Mouse (Mus musculus): ENCODE measurements around the gene Gm44503. TPM values are rescaled to one million over a fixed set of nuclear protein-coding genes. Genes with fewer than 3 reads are reported as not detected.

The Gm44503 gene
- total and polyA plus RNA-seq, 3 experiments, result not detected

DNA sequence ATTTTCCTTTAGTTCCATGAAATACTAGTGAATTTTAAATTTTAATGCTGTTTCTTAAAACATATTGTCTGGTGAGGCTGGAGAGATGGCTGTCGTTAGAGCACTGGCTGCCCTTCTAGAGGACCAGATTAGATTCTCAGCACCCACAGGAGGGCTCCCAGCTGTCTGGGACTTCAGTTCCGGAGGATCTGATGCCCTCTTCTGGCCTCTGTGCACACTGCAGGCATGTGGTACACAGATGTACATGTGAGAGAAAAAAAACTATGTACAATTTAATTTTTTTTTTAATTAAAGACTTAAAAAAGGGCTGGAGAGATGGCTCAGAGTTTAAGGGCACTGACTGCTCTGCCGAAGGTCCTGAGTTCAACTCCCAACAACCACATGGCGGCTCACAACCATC is 23.3 kb upstream of the Gm44503 start:
- Histone ChIP-seq H3K36me3 (ENCODE audit: control insufficient read depth in 1 of 2, insufficient read depth in 2 of 2, low read length in 2 of 2) (no peaks in the 10 kb centered on the region), H3K9me3 (replicated peaks; ENCODE audit: insufficient read depth, low read length) (no peaks in the 10 kb centered on the region), H3K27ac (ENCODE audit: control insufficient read depth, low read depth, low read length) (no peak overlapping the region), H3K4me1 (ENCODE audit: control insufficient read depth in 1 of 2, insufficient read depth in 2 of 2, low read length in 2 of 2) (no peaks in the 10 kb centered on the region), H3K9ac (ENCODE audit: control insufficient read depth, low read depth, low read length, poor library complexity, severe bottlenecking) (no peak overlapping the region), H3K4me3 (ENCODE audit: control insufficient read depth in 1 of 2, insufficient read depth in 1 of 2, low read depth in 2 of 2, low read length in 2 of 2) (no peak overlapping the region), H3K79me2 (ENCODE audit: control insufficient read depth, insufficient read depth, low read length, poor library complexity) (no peaks in the 10 kb centered on the region), H3K27me3 (ENCODE audit: control insufficient read depth in 1 of 2, insufficient read depth in 2 of 2, low read length in 2 of 2) (peaks cover 3 to 5% of the 10 kb centered on the region in 2 experiments; a peak in 3 of 4 replicates)
- DNase-seq (ENCODE audit: low read depth, low spot score), result peak; percentile 46
- TF ChIP-seq CTCF (IDR thresholded peaks at IDR 0.05 in 2 of 3, conservative IDR thresholded peaks at IDR 0.05 in 1 of 3; ENCODE audit: control insufficient read depth in 1 of 3, insufficient read depth in 1 of 3, low read depth in 2 of 3, low read length in 3 of 3, poor library complexity in 1 of 3, severe bottlenecking in 1 of 3) (peak; percentile 39 to 48 (median 46); a peak in 5 of 6 replicates), MYB (IDR thresholded peaks at IDR 0.05; ENCODE audit: low read depth, low read length) (no peak), RAD21 (IDR thresholded peaks at IDR 0.05; ENCODE audit: low read depth, low read length) (peak; percentile 28), SMC3 (IDR thresholded peaks at IDR 0.05; ENCODE audit: low read depth, low read length) (peak; percentile 46)

DNA sequence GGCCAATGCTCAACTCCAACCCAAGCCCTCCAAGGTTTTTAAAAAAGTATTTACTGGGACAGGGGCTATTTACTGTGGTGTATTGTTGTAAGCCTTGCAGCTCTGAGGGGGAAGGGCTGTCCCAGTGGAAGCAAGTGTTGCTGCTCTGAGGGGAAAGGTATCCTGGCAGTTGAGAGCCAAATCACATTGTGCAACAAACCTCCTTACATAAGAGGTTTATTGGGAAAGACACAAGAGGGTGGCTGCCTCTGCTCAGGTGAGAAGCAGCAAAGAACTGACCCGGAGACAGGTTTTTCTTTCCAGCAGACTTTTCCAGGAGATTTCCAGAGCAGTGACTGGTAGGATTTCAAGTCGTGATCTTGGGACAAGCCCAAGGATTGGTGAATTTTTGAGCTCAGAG is 22.4 kb upstream of the Gm44503 start:
- no peak overlapping the region for H3K9ac ChIP-seq (ENCODE audit: control insufficient read depth, low read depth, low read length, poor library complexity, severe bottlenecking)
- H3K79me2 ChIP-seq (ENCODE audit: control insufficient read depth, insufficient read depth, low read length, poor library complexity), result no peaks in the 10 kb centered on the region
- H3K36me3 ChIP-seq (ENCODE audit: control insufficient read depth in 1 of 2, insufficient read depth in 2 of 2, low read length in 2 of 2), result no peaks in the 10 kb centered on the region
- H3K27me3 ChIP-seq (ENCODE audit: control insufficient read depth in 1 of 2, insufficient read depth in 2 of 2, low read length in 2 of 2), result peaks cover 0 to 4% of the 10 kb centered on the region in 2 experiments; a peak in 3 of 4 replicates
- no peaks in the 10 kb centered on the region for H3K4me1 ChIP-seq (ENCODE audit: control insufficient read depth in 1 of 2, insufficient read depth in 2 of 2, low read length in 2 of 2)
- no peak overlapping the region for H3K4me3 ChIP-seq (ENCODE audit: control insufficient read depth in 1 of 2, insufficient read depth in 1 of 2, low read depth in 2 of 2, low read length in 2 of 2)
- H3K27ac ChIP-seq (ENCODE audit: control insufficient read depth, low read depth, low read length), result no peak overlapping the region
- TF ChIP-seq SIN3A (IDR thresholded peaks at IDR 0.05; ENCODE audit: low read length), result no peak
- no peak for TF ChIP-seq USF2 (IDR thresholded peaks at IDR 0.05; ENCODE audit: borderline replicate concordance in 1 of 2, insufficient read depth in 1 of 2, low read depth in 1 of 2, low read length in 2 of 2)
- TF ChIP-seq POLR2AphosphoS2 (IDR thresholded peaks at IDR 0.05; ENCODE audit: low read length), result no peak
- no peak for TF ChIP-seq TCF12 (IDR thresholded peaks at IDR 0.05; ENCODE audit: low read depth, low read length)
- TF ChIP-seq UBTF (IDR thresholded peaks at IDR 0.05; ENCODE audit: borderline replicate concordance, insufficient read depth, low read depth, low read length), result no peak
- no peak for TF ChIP-seq EP300 (IDR thresholded peaks at IDR 0.05; ENCODE audit: low read depth in 1 of 2, low read length in 2 of 2)
- TF ChIP-seq ETS1 (IDR thresholded peaks at IDR 0.05; ENCODE audit: low read depth, low read length), result no peak
- no peak for TF ChIP-seq RAD21 (IDR thresholded peaks at IDR 0.05; ENCODE audit: low read depth, low read length)
- TF ChIP-seq MEF2A (IDR thresholded peaks at IDR 0.05; ENCODE audit: extremely low read depth, insufficient replicate concordance, low read depth, low read length, poor library complexity, severe bottlenecking), result no peak
- no peak for TF ChIP-seq MYB (IDR thresholded peaks at IDR 0.05; ENCODE audit: low read depth, low read length)
- no peak for TF ChIP-seq MAFK (IDR thresholded peaks at IDR 0.05; ENCODE audit: borderline replicate concordance, low read depth, low read length)
- no peak for TF ChIP-seq CHD1 (IDR thresholded peaks at IDR 0.05; ENCODE audit: low read depth, low read length)
- TF ChIP-seq POLR2A (IDR thresholded peaks at IDR 0.05; ENCODE audit: control insufficient read depth in 1 of 2, insufficient read depth in 1 of 2, low read depth in 1 of 2, low read length in 2 of 2, poor library complexity in 1 of 2), result no peak
- no peaks in the 10 kb centered on the region for H3K9me3 ChIP-seq (replicated peaks; ENCODE audit: insufficient read depth, low read length)
- DNase-seq (ENCODE audit: low read depth, low spot score), result no peak

Measured in MEL (cell line).